Mouse (Mus musculus): ENCODE data around the gene Ankub1. TPM values are rescaled to one million over a fixed set of nuclear protein-coding genes. Genes with fewer than 3 reads are reported as not detected.

Gene Ankub1
- polyA plus RNA-seq, 1 experiment from 2014 or later, result 0.13 TPM

DNA sequence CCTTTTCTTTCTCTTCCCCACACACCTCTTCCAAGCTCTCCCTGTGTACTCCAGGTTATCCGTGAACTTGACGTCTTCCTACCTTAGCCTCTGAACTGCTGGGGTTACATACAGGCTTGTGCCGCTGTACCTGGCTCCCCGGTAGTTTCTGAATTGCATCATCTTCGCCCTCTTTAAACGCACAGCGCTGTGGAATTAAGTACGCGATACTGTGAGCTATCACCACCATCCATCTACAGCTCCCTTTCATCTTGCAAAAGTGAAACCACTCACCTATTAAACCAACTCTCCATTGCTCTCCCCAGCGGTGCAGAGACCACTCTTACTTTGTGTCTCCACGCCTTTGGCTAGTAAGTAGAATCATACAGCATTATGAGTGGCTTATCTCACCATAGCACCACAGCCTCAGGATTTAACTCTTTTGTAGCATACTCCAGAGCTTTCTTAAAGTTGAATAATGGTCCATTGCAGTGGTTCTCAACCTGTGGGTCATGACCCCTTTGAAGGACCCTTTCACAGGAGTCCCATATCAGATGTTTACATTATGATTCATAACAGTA is 65.6 kb downstream of the Ankub1 start:
- no peaks in the 10 kb centered on the region for H3K9me3 ChIP-seq (replicated peaks)
- H3K4me1 ChIP-seq, result peaks cover 5% of the 10 kb centered on the region
- no peak overlapping the region for H3K4me2 ChIP-seq (replicated peaks)
- H3K27ac ChIP-seq, result no peak overlapping the region
- WGBS, result 88% methylated on average over 11 of the region's 11 CpGs
- H3K9ac ChIP-seq, result no peak overlapping the region
- H3K27me3 ChIP-seq, result no peaks in the 10 kb centered on the region
- H3K4me3 ChIP-seq, result no peak overlapping the region
- H3K36me3 ChIP-seq, result no peaks in the 10 kb centered on the region
- ATAC-seq (ENCODE audit: low FRiP score), result no peak

DNA sequence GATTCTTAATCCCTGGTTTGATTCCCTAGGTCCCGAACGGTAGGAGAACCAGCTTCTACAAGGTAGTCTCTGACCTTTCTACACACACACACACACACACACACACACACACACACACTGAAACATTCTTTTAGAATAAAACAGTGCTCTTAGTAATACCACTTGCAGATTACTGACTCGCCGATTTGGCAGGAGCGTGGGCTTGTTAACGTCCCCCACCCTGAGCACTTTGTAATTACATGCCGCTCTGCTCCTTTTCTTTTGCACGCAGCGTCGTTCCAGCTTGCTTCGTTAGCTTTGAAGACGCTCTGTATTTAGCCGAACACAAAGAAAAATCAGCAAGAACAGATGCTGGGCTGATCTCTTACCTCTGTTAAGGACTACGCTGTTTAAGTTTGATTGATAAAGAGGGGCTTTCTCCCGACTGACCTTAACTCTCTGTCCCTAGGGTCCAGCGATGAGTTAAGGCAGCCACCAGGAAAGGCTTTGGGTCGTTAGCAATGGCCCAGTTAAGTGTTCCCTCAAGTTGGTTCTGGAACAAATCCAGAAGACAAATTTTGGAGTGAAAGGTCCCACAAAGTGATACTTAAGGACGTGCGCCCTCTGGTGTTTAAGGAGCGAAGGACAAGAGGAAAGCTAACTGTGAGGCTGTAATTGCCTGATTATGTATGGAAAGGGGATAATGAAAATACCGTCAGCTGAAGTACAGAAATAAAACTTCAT is 67.2 kb downstream of the Ankub1 start:
- H3K27ac ChIP-seq, result no peak overlapping the region
- ATAC-seq (ENCODE audit: low FRiP score), result peak; percentile 56; the same call in 1 of the 2 replicates
- H3K36me3 ChIP-seq, result no peaks in the 10 kb centered on the region
- H3K4me2 ChIP-seq (replicated peaks), result peak overlapping the region; percentile 51
- H3K9me3 ChIP-seq (replicated peaks), result no peaks in the 10 kb centered on the region
- peaks cover 5% of the 10 kb centered on the region for H3K4me1 ChIP-seq
- H3K9ac ChIP-seq, result 0 out of 2 replicates have a peak overlapping the region, but pooled peaks have one; percentile 18
- no peaks in the 10 kb centered on the region for H3K27me3 ChIP-seq
- peak overlapping the region; percentile 23 for H3K4me3 ChIP-seq
- WGBS, result 25% methylated on average over 21 of the region's 21 CpGs

DNA sequence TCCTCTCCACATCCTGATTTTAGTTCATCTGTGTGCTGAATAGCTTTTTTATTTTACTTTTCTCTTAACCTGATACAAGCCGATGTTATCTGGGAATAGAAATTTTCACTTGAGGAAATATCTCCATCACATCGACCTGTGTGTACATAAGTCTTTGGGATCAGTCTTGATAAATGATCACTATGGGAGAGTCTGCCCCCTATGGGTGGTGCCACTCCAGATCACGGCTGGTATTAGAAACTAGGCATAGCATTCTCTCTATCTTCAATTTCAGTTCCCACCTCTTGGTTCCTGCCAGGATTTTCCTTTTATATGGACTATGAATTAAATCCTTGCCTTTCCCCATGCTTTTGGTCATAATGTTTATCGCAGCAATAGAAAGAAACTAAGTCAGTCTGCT is 72.9 kb downstream of the Ankub1 start:
- no peak overlapping the region for H3K4me2 ChIP-seq (replicated peaks)
- H3K36me3 ChIP-seq, result no peaks in the 10 kb centered on the region
- no peaks in the 10 kb centered on the region for H3K9me3 ChIP-seq (replicated peaks)
- H3K9ac ChIP-seq, result no peak overlapping the region
- no peaks in the 10 kb centered on the region for H3K27me3 ChIP-seq
- H3K27ac ChIP-seq, result no peak overlapping the region
- WGBS, result 79% methylated on average over 4 of the region's 4 CpGs
- ATAC-seq (ENCODE audit: low FRiP score), result no peak
- H3K4me1 ChIP-seq, result no peaks in the 10 kb centered on the region
- no peak overlapping the region for H3K4me3 ChIP-seq

DNA sequence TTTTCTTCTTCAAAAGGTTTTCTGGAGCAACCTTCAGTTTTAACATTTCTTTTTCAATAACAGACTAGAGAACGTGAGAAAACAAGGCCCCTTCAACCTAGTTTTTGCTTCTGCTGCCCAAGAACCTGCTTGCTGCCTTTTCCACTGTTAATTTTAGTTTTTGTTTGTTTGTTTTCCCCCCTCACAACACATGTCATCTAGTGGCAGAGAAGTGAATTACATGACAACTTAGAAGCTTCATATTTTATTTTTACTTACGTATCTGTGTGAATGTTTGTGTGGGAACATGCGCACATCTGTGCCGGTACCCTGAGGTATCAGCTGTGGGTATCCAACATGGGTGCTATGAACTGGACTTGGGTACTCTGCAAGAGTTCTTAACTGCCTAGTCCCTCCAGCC is 76.9 kb downstream of the Ankub1 start:
- H3K27me3 ChIP-seq, result no peaks in the 10 kb centered on the region
- H3K4me2 ChIP-seq (replicated peaks), result no peak overlapping the region
- no peak overlapping the region for H3K9ac ChIP-seq
- ATAC-seq (ENCODE audit: low FRiP score), result no peak
- H3K4me3 ChIP-seq, result no peak overlapping the region
- H3K36me3 ChIP-seq, result no peaks in the 10 kb centered on the region
- no peaks in the 10 kb centered on the region for H3K9me3 ChIP-seq (replicated peaks)
- 93% methylated on average over 4 of the region's 4 CpGs for WGBS
- no peak overlapping the region for H3K27ac ChIP-seq
- H3K4me1 ChIP-seq, result no peaks in the 10 kb centered on the region

DNA sequence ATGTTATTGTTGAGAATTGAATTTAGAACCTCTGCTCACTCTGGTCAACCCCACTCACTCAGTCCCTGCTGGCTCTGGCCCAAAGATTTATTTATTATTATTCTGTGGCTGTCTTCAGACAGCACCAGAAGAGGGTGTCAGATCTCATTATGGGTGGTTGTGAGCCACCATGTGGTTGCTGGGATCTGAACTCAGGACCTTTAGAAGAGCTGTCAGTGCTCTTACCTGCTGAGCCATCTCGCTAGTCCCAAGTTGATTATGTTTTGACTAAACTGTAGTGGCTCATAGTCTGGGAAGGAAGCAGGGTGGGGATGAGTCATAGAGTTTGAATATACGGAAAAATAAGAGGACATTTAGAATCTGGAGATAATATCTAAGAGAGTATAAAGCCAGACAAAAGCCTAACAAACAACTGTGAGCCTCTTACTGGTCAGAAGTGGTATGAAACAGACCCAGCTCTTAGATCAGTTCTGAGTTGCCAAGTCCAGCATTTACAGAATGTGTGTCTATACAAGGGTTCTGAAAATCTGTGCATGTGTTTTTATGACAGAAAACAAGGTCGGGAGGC is 80.1 kb downstream of the Ankub1 start:
- Histone ChIP-seq H3K36me3 (no peaks in the 10 kb centered on the region), H3K27me3 (no peaks in the 10 kb centered on the region), H3K9me3 (replicated peaks) (no peaks in the 10 kb centered on the region), H3K4me2 (replicated peaks) (no peak overlapping the region), H3K9ac (no peak overlapping the region), H3K4me1 (no peaks in the 10 kb centered on the region), H3K4me3 (no peak overlapping the region), H3K27ac (no peak overlapping the region)
- WGBS, result 83% methylated on average over 3 of the region's 3 CpGs
- ATAC-seq (ENCODE audit: low FRiP score), result no peak

DNA sequence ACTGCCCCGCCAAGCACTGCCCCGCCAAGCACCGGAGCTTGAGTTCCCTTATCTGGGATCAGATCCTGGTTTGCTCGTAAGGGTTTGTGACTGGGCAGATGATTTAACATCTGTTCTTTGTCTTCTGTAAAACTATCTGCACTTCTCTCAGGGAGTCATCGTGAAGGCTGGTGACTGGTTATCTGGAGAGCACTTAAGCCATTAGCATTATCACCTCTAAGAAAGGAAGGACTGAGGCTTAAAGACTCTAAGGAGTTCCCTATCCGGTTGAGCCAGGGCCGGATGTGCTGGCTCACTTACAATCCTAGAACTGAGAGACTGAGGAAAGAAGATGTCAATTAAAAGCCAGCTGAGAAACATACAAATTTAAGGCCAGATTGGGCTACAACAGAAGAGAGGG is 80.8 kb downstream of the Ankub1 start:
- no peak for ATAC-seq (ENCODE audit: low FRiP score)
- Histone ChIP-seq H3K27ac (no peak overlapping the region), H3K9ac (no peak overlapping the region), H3K4me2 (replicated peaks) (no peak overlapping the region), H3K9me3 (replicated peaks) (no peaks in the 10 kb centered on the region), H3K4me3 (no peak overlapping the region), H3K4me1 (no peaks in the 10 kb centered on the region), H3K27me3 (no peaks in the 10 kb centered on the region), H3K36me3 (no peaks in the 10 kb centered on the region)
- WGBS, result 90% methylated on average over 7 of the region's 7 CpGs

Small RNA genes within 50 kb of the gene (microRNA-seq; reads per million reads assigned to microRNA genes)
- gene Mir6377, result not detected

Other genes starting within 250 kb of the Ankub1 start
- gene Wwtr1, start 116.9 kb downstream of the Ankub1 start, polyA plus RNA-seq (2016; fragmentation: Nextera tagmentation; extraction: Ambion mirVana), result 13.9 and 14.2 TPM in 2 replicates
- 81.5 and 85.5 TPM in 2 replicates for gene Commd2, start 41.1 kb downstream of the Ankub1 start, polyA plus RNA-seq (2016; fragmentation: Nextera tagmentation; extraction: Ambion mirVana)
- gene Rnf13, start 43.3 kb upstream of the Ankub1 start, polyA plus RNA-seq (2016; fragmentation: Nextera tagmentation; extraction: Ambion mirVana), result 64.7 and 68.8 TPM in 2 replicates
- 402 and 407 TPM in 2 replicates for gene Pfn2, start 155.3 kb upstream of the Ankub1 start, polyA plus RNA-seq (2016; fragmentation: Nextera tagmentation; extraction: Ambion mirVana)